Mouse (Mus musculus) thymus, postnatal 4 days (tissue): ENCODE results near the gene Hspe1.

Source experiments
- DNase-seq: peaks from one replicate; pipeline ENCODE4 v3.0.0; 2021

Gene Hspe1

GRCm38 (mm10) chr1:55135846-55136245, 47.9 kb downstream of the Hspe1 start:
- DNase-seq: no peak
